Mouse (Mus musculus): ENCODE measurements at regions not wholly inside any gene's neighbourhood (a gene's known extent, or its start where the extent isn't known, plus 50 kb on each side); places are given as distances from the start of the nearest gene placed in this dataset.

DNA sequence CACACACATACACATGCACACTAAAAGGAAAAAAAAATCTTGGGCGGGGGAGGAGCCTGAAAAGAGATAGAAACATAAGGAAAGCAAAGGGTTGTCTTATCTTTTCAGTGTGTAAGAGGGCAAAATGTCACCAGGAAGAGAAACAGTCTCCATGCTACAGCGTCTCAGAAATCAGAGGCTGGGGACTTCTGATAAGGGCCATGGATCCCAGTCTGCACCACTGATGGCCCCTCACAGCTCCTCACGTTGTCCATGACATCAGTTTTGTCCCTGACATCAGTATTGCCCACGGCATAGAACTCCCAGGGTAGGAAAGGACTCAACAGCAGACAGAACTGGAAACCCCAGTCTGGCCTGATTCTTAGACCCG lies 135.0 kb downstream of the 2410131K14Rik start:
- no peak for DNase-seq (ENCODE audit: low read depth, low spot score)

DNA sequence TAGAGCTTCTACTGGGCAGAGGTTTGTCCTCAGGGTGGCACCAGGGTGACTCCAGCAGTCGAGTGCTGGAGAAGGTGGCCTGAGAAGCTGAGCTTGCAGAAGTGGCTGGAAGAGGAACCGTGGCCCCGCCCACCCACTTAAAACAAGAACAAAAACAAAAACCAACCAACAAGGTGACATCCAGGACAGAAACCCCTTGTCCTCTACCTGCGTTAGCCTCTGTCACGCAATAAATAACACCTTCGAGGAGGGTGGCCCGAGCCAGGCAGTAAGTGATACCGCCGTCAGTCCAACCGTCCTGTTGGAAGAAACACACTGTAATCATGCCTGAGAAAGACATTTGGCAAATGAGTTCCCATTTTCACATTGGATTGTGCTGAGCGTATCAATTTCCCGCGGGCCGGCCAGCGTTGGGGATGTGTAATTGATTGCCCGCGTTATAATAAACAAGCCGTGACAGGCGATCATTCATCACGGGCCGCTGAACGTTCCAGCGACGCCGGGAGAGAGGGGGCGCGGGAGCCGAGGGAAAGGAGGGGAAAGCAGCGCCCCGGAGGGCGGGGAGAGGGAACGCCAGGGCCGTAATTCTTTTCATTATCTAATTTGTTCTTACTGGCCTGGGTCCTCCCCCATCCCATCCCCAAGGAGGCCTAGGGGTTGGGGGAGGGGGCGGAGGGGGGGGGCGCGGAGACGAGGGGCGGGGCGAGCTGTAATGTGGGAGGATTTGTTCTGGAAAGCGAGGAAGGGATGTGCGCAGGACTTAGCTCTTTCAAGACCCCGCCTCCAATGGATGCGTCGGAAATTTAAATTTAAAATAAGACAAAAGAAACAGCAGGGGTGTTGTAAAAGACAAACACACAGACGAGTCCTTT lies 135.6 kb downstream of the 2410131K14Rik start:
- DNase-seq (ENCODE audit: low read depth, low spot score), result peak; percentile 49

DNA sequence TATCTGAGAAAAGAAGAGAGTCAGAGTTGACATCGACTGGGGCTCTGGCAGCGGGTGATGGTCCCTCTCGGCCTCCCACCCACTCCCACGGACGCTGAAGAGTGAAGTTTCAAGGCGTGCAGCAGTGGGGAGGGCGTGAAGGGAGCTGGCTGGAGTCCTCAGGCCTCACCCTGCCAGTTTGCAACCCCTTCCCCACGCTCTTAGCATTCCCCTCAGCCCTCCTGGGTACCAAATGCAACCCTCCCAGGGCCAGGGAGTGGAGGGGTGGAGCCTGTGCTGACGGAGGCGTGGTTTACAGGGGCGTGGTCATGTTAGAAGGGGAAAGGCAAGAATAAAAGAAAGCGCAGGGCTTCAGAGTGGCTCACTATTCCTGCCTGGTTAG lies 136.3 kb downstream of the 2410131K14Rik start:
- peak; percentile 37 for DNase-seq (ENCODE audit: low read depth, low spot score)

DNA sequence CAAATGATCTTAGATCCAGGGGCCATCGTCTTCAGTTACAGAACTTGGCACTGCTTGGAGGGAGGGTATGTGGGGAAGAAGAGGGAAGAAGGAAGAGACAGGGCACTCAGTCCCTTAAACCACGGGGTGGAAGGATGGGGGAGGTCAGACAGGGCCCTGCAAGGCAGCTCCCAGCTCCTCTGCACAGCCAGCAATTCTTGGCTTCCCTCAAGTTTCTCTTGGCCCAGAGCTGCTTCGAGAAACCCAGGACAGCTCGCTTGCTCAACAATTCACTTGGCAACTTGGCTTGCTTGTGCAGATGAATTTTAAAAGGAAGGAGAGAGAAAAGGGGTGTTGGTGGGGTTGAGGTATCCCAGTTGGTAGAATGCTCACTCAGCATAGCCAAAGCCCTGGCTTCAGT lies 141.1 kb downstream of the 2410131K14Rik start:
- DNase-seq (ENCODE audit: low read depth, low spot score), result peak; percentile 68

DNA sequence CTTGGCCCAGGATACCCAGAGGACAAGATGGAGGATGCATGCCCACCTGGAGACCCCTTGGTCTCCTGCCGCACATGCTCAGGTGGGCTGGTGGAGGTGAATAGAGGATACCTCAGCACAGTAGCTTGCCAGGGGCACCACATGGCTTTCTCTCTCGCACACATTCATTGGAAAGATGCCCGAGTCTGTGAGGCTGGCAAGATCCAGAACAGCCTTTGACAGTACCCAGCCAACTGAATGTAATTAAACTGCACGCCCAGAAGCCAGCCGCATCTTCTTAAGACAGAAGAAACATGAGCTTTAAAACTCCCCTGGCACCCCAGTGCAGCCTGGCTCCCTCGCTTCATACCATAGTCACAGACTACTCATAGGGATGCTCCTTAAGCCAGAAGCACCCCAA lies 143.4 kb downstream of the 2410131K14Rik start:
- no peak for DNase-seq (ENCODE audit: low read depth, low spot score)

DNA sequence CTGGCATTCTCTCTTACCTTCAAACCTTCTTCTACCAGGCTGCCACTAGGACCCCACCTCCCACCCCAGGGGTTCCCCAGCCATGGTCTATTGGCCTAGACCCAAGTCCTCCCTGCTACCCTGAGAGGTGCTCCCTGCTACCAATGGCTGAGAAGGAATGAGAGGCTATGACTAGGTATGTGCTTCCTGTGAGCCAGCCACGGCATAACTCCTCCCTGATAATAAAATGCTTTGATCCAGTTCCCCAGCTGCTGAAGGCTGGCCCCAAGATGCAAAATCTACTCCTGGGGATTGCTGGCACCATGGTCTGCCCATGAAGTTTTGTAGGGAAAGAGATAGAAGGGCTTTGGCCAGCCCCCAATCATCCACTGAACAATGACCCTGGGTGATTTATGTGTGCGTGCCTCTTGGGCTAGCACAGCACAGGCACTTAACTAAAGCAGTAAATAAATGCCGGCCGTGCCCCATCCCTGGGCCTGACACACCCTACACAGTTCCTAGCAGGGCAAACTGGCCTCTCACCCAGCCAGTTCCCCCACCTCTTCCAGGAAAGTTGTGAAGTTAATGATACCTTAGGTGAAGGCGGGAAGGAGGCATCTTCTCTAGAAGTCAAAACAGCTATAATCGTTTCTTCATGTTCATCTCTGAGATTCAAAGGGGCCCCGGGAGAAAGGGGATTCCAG lies 145.8 kb downstream of the 2410131K14Rik start:
- no peak for DNase-seq (ENCODE audit: low read depth, low spot score)

DNA sequence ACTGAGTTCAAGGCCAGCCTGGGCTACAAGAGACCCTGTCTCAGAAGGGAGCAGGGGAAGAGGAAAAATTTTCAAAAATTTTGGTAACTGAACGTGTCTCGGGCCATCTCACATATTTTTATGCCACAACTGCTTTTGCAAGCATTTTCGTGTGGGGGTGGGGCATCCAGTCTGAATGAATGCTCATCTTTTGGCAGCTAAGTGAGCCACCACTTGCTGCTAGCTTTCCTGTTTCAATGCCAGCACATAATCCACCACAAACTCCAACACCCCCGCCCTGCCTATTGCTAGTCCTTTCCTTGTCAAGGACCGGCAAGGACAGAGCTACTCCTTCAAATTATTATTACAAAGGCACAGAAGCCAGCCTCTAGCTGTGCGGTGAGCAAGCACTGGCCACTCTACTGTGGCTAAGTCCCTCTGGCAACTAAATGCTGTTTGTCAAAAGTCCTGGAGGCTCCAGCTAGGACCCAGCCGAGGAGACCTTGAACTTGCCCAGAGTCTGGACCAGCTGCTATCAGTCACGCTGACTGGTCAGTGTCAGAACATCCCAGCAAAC lies 148.0 kb downstream of the 2410131K14Rik start:
- DNase-seq (ENCODE audit: low read depth, low spot score), result no peak

DNA sequence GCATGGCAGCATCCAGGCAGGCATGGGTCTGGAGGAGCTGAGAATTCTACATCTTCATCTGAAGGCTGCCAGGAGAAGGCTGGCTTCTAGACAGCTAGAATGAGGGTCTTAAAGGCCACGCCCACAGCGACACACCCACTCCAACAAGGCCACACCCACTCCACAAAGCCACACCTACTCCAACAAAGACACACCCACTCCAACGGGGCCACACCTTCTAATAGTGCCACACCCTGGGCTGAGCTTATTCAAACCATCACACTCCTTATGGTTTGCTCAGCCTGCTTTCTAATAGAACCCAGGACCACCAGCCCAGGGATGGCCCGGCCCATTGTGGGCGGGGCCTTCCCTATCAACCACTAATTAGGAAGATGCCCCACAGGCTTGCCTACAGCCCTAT lies 149.0 kb downstream of the 2410131K14Rik start:
- DNase-seq (ENCODE audit: low read depth, low spot score), result no peak

DNA sequence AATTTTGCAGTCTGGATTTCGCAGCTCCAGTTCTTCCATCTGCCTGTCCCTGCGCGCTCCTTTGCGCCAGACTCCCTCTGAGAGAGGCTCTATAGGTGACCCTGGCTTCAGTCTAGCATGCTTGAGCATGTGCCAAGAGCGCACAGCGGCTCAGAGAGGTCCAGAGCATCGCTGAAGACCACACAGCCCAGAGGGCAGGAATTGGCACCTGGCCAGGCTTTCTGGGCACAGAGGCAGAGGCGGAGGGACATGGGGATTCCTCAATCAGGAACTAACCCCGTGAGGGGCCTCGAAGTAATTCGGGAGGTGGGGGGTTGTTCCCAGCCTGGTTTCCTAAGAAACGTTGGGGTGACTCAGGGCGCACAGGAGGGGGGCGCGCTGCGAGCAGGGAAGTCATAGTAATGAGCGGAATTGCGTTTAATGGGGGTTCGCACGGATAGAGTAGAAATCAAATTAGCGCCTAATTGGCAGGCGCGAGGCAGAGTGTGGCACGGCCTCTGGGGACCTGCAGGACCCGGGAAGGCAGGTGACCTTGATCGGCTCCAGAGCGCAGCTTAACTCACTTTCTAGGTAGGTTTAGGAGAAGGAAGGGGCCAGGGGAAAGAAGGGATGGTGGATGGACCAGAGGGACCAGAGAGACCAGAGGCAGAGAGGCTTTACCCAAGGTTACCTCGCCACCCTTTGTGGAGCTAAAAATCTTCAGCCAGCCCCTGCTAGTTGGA lies 151.1 kb downstream of the 2410131K14Rik start:
- no peak for DNase-seq (ENCODE audit: low read depth, low spot score)

DNA sequence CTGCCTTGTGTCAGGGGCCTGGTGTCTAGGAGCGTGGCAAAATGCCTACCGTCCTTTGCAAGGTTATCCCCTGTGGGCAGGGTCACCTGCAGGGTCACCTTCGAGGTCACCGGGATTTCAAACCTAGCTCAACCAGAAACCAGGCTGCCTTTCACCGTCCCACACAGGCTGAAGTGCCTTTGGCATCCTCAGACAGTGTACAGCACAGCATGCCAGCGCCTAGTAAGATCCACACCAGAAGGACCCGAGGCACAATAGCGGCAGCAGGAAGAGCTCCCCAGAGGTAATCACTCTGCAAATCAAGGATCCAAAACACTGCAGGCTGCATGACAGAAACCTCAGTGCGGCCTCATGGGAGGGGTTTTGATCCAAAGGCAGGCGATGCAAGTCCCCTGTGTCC lies 155.9 kb downstream of the 2410131K14Rik start:
- DNase-seq (ENCODE audit: low read depth, low spot score), result no peak

DNA sequence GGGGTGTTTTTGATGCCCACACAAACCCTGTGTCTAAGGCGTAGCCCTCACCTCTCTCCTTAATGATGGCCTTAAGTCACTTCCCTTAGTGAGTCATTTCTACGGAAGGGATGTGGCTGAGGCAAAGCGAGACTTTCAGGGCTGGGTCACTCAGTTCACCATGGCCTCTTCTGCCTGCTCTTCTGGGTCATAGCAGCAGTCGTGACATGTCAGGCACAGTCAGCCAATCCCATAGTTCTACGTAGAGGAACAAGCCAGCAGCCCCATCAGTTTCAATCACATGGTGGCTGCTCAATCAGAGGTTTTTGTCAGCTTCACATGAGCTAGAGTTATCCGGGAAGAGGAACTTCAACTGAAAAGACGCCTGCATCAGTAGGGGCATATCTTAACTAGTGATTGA lies 156.1 kb upstream of the Med13l start:
- DNase-seq (ENCODE audit: low read depth, low spot score), result no peak

DNA sequence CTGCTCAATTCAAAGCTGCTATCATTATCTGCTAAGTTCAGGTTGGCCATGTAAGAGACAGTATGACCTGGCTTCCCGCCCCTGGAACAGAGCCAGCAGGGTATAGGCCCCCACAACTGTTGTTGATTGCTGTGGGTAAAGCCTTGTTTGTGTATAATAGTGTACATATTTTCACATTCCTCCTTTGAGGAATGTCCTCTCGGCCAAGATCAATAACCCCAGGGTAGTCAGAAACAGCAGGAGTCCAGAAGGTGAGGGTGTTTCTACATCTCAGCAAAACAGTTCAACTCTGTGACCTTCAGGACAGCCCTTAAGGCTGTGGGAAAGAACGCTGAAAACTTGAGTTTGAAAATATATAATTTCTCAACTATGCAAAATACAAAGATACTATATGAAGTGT lies 155.1 kb upstream of the Med13l start:
- no peak for DNase-seq (ENCODE audit: low read depth, low spot score)

DNA sequence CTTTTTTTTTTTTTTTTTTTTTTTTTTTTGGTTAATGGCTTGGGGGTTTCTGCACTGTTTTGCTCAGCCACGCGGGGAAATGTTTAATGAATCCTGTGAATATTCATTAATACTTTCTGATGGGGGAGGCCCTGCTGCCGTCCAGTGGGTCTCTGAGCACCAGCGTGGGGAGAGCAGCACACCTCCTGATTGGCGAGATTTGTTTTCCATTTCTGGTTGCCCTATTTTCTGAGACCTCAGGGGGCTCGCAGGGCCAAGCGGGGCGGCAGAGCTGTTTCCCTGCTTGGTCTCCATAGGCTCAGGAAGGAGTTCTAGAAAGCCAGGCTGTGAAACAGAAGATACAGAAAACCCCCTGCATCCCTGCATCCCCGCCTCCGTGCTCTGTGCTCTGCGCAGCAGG lies 153.0 kb upstream of the Med13l start:
- DNase-seq (ENCODE audit: low read depth, low spot score), result no peak

DNA sequence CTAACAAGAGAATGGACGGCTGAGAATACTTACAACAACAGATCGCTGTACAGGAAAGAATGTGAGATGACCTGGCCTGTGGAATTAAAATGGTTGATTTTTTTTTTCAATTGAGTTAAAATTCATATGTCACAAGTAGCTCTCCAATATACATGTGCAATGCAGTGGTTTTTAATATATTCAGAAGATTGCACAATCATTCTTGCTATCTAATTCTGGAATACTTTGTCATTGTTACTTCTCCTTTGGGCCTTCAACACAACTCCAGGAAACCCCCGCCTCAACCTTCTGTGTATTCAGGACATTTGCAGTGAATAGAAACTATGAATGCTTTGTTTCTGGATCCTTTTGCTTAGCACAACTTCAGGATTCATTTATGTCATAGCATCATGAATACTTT lies 152.5 kb upstream of the Med13l start:
- no peak for DNase-seq (ENCODE audit: low read depth, low spot score)

DNA sequence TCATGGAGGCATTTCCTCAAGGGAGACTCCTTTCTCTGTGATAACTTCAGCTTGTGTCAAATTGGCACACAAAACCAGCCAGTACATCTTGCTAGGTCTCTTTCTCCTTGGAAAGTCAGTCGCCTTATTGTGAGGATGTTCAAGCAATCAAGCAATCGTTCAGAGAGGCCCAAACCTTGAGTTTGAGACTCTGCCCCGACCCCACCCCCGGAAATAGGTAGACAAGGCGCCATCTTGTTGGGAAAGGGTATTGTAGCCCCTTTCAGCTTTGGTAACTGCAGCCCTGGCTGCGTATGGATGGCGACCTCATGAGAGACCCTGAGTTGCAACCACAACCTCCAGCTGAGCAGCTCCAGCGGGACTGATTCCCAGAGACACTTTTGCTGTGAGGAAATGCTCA lies 151.7 kb upstream of the Med13l start:
- no peak for DNase-seq (ENCODE audit: low read depth, low spot score)

DNA sequence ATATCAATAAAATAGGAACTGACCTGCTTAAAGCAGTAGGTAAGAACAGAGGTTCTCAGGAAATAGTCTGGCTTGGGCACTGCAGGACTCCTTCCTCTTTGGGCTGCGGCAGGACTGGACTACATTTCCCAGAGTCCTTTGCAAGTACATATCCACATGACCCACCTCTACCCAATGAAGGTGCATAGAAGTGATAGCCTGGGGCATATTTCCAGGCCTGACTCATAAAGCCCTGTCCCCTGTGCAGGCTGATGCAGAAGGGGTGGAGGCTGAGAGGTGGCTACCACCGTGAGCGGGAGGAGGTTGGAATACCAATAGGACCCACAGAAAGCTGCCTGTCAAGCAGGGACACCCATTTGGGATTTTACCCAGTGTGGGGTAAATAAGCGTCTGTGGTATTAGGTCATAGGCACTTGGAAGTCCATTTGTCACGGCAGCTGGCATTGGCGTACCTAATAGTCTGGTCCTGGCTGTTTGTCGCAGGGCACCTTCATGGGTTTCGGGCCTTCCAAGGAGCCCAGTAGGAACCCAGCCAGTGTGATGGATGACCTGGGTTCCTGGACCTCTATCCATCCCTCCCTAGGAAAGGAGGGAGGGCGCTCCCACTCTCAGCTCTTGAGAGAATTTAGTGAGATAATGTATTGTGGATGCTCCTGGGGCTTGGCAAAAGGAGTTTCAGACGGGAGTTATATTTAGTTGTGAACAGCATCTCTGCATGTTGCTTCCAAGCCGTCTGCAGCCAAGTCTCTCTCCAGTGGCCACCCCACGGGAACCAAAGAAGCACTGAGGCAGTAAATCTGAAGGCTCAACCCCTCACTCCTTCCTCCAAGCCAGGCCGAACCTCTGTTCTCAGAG lies 146.8 kb upstream of the Med13l start:
- peak; percentile 85 for DNase-seq (ENCODE audit: low read depth, low spot score)

DNA sequence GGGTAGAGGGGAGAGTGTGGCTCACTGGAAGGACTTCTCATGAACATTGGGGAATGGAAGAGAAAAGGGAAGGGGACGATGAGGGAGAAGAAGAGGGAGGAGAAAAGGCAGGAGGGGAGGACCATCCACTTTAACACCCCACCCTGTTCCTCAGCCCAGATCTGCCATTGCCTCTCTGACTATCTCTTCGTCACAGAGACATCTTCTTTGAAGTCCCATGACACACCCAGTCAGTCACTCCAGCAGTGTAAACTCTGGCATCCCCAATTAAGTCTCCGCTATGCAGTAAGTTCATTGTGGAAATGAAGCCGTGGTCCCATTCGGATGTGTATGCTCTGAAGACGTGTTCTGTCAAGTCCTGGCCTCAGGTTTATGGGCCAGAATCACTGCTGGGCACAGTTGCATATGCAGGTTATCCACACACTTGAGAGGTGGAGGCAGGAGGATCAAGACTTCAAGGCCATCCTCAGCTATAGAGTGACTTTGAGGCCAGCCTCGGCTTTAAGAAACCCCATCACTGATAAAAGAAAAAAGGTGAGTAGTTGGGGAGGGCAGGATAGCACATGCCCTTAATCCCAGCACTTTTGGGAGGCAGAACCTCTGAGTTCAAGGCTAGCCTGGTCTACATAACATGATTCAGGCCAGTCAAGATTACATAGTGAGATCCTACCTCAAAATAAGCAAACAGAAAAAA lies 141.0 kb upstream of the Med13l start:
- no peak for DNase-seq (ENCODE audit: low read depth, low spot score)

DNA sequence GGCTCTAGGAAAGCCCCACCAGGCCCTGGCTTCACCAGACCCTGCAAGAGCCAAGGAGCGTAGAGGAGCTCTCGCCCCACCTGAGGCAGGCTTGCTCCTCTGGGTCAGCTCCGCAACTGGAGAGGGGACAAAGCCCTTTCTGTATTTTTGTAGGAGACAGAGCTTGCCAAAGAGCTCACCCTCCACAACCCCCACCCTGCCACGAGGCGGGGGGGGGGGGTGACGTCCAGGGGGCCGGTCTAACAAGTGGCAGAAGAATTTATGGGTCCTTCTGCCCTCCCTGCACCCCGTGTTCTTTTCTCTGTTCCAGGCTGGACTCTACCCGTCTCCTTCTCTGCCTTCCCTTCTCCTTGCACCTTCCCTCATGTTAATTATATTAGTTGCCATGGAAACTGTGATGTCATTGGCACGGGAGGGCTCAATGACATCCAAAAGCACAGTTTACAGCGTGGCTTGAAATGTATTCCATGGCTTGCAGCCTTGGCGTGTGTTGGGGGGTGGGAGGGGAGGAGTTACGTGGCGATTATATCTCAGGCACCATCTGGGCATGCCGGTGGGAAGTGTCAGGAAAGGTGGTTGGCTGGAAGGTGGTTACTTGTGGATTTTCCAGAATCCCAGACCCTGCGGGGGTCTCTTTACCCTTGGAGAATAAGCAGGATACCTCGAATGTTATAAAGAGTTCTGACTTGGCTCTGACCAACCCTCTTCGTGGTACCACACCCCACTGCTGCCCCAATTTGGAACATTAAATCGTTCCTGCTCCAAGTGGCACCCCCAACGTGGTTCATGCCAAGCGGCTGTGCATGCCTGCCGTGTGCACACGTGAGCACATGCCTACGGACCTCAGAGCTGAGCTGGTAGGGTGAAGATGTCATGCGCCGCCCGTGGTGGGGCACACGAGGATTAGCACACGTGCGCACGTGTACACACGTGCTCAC lies 138.3 kb upstream of the Med13l start:
- peak; percentile 72 for DNase-seq (ENCODE audit: low read depth, low spot score)

DNA sequence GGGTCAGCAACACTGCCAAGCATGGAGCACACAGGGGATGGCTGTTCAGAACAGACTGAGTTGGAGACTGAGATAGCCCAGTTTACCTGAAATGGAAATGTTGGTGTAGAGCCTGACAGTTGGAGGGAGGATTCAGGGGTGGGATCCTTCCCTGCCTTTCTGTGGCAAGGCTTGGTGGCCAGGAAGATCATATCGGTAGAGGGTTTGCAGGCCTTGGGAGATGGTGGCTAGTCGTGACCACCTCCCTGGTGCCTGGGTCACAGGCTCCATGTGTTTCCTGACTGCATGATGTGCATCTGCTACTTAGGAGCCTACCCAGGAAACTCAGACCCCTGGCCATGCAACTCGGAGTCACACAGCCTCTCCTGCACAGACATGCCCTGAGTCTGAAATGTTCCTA lies 136.3 kb upstream of the Med13l start:
- DNase-seq (ENCODE audit: low read depth, low spot score), result no peak

Data from skeletal muscle tissue, adult 2 months (tissue).